Mouse (Mus musculus): ENCODE results near the gene Herc2.

Gene Herc2

GRCm38 (mm10) chr7:56049831-56050321, at the start of gene Herc2:
TSS of gene Herc2 (plus strand) at chr7:56050196.
- CTCF ChIA-PET, result no interaction called here

- CTCF ChIA-PET, result no interaction called here
Observed at GRCm38 (mm10) chr7:56010318-56011017, 39.5 kb upstream of the Herc2 start.

- CTCF ChIA-PET, result no interaction called here
Observed at GRCm38 (mm10) chr7:56011018-56011333, 39.0 kb upstream of the Herc2 start.

GRCm38 (mm10) chr7:56013261-56014001, 36.6 kb upstream of the Herc2 start:
- CTCF ChIA-PET, result interaction anchor here (0.6 kb wide), 1 partner anchor 1819 kb away, joined by 3 read pairs; no protein-coding TSS in a partner anchor

- CTCF ChIA-PET, result interaction anchor here (0.6 kb wide), 1 partner anchor 1820 kb away, joined by 3 read pairs; no protein-coding TSS in a partner anchor
Observed at GRCm38 (mm10) chr7:56014002-56014702, 35.8 kb upstream of the Herc2 start.

DNA sequence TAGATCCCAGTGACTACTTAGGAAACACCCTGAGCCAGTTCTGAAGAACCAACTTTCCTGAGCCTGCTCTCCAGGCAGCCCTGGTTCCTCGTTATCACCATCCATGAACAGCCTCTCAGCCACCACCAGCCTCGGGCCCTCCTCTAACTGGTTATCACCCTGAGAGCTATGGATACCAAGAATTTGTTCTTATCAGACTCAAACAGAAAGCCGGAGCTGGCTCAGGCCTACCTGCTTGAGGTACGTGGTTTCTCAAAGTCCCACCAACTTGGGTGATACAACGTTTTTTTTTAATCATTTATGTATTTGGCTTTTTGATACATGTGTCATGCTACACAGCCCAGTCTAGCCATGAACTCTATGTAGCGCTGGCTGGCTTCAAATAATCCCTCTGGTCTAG, 34.8 kb upstream of the Herc2 start:
- CTCF ChIA-PET, result no interaction called here

GRCm38 (mm10) chr7:56015837-56016236, 34.2 kb upstream of the Herc2 start:
- CTCF ChIA-PET, result no interaction called here

- CTCF ChIA-PET, result no interaction called here
Observed at GRCm38 (mm10) chr7:56017761-56018160, 32.2 kb upstream of the Herc2 start.

DNA sequence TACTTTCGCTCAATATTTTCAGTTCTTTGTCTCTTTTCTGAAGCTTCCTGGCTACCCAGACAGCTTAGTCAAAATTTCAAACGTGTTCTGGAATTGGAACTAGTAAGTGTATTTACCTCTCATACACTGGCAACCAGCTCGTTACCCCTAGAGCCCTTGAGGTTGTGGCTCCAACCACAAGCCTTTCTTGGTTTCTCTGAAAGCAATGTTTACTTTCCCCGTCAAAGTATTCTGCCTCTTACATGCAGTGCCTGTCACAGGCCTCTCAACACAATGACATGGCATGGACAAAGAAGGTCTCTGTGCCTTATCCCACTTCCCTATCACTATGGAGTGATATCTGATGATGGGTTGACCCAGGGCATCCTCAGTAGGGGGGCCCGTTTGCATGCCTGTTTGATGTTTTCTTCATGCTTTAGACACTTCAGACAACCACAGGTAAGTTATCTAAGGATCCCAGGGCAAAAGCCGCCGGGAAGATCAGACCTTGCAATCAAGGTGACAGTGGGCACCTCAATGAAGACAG, 31.5 kb upstream of the Herc2 start:
- CTCF ChIA-PET, result no interaction called here

GRCm38 (mm10) chr7:56018972-56019929, 30.7 kb upstream of the Herc2 start:
- CTCF ChIA-PET, result no interaction called here

- CTCF ChIA-PET, result no interaction called here
Observed at GRCm38 (mm10) chr7:56019930-56020253, 30.1 kb upstream of the Herc2 start, which contains the start of gene Nipa1. TSS of gene Nipa1 (minus strand) at chr7:56019954.

- CTCF ChIA-PET, result no interaction called here
Observed at GRCm38 (mm10) chr7:56023586-56023985, 26.4 kb upstream of the Herc2 start.

DNA sequence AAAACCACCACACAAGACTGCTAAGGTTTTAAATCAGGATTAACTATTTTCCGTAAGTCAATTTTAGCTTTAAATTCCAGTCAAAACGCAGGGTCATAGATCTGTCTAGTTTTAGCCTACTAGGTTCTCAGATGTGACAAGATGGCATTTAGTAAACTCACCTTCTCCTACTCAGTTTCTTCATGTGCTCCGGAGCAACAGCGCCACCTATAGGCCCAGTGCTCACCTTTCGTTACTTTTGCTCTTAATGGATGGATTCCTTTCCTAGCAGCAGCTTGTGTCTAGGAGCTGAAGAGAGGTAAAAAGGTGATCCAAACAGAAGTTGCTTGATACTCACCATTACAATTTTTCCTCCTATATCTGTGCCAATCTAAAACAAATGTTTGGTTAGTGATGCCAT, 7.6 kb upstream of the Herc2 start:
- CTCF ChIA-PET, result no interaction called here

DNA sequence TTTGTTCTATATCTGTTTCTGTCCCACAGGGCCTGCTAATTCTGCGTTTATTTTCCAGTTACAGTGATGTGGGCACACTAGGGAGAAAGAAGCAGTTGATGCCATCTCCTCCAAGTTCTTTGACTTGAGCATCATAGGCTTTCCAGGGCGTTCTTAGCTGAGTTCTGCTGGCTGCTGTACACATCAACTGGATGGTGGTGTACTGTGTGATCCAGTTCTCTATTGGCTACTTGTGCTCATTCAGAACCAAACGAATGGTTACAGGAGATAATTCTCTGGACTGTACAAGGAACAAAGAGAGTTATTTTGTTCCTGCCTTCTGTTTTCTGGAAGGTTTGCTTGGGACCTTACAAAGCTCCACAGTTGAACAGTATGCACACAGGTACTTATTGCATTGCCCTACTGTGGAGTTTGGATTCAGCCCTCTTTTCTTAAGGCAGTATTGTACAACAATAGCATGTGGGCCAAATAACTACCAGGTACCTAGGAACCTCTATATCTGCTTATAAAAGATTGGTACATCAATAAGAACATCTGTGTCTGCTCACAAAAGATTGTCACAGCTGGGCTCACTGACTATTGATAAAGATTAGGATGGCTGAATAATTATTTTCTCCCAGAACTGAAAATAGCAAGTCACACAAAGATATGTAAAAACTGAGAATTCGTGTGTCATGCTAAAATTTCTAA, 6.3 kb upstream of the Herc2 start:
- CTCF ChIA-PET, result interaction anchor here (0.7 kb wide), 1 partner anchor 29 kb away, joined by 6 read pairs; no protein-coding TSS in a partner anchor

DNA sequence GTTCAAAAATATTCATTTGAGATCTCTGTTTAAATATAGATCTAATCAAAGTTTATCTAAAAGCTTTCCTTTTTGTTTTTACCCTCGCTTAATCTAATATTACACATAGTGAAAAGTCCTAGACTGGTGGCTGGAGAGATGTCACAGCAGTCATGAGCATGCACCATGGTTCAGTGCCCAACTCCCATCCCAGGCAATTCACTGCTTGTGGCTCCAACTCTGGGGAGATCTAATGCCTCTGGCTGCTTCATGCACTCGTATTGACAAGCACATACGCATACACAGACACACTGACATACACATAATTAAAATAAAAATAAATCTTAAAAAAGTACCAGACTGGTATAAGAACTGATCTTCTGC, 5.7 kb upstream of the Herc2 start:
- CTCF ChIA-PET, result no interaction called here

DNA sequence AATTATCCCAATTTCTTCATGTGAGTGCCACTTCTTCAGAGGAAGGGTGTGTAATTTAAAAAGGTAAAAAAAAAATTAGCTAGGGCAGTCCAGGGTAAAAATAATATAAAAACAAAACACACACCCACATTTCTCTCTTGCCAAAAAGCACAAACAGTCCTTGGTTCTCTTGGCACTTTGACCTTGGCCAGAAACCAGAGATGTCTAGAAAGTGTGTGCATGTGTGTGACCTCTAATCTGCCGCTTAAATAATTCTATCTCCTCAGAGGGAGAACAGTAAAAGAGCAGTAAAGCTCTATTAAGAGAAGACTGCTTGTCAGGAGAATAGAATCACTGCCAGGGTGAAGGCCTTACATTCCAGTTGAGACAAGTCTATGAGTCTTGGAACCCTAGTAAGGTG, 2.8 kb upstream of the Herc2 start:
- CTCF ChIA-PET, result no interaction called here

- CTCF ChIA-PET, result no interaction called here
Observed at GRCm38 (mm10) chr7:56050487-56050911, 503 bp downstream of the Herc2 start.

- CTCF ChIA-PET, result no interaction called here
Observed at GRCm38 (mm10) chr7:56052996-56053395, 3.0 kb downstream of the Herc2 start.

GRCm38 (mm10) chr7:56055338-56055737, 5.3 kb downstream of the Herc2 start:
- CTCF ChIA-PET, result no interaction called here

DNA sequence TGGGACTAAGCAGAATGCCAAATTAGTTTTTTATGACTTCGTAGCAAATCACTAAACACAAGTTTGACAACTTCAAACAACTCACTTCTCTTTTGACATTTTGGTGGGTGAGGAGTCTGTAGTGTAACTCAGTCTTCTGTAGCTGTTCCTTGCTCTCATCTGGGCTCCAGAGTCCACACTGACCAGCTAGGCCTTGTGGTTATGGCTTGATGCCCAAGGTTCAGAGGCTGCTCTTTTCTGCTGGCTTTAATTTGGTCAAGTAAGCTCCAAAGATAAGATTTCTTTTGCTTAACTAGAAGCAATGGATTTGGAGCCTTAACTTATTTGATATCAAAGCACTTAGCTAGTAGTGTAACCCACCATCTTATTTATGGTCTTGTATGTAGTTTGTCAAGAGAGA, 14.9 kb downstream of the Herc2 start:
- CTCF ChIA-PET, result interaction anchor here (0.6 kb wide), 1 partner anchor 1923 kb away, joined by 3 read pairs; no protein-coding TSS in a partner anchor

- CTCF ChIA-PET, result no interaction called here
Observed at GRCm38 (mm10) chr7:56066136-56066535, 16.1 kb downstream of the Herc2 start.
